Mouse (Mus musculus) c-Kit-negative CD71-positive TER-119-positive erythroid progenitor cells, embryonic 14.5 days (primary cell): ENCODE measurements at regions not wholly inside any gene's neighbourhood (a gene's known extent, or its start where the extent isn't known, plus 50 kb on each side); places are given as distances from the start of the nearest gene placed in this dataset.

Experiments used
- DNase-seq: peaks from one replicate; pipeline ENCODE4 v3.0.0-alpha.2; 2013; ENCODE audit warnings: low read depth, low spot score

DNA sequence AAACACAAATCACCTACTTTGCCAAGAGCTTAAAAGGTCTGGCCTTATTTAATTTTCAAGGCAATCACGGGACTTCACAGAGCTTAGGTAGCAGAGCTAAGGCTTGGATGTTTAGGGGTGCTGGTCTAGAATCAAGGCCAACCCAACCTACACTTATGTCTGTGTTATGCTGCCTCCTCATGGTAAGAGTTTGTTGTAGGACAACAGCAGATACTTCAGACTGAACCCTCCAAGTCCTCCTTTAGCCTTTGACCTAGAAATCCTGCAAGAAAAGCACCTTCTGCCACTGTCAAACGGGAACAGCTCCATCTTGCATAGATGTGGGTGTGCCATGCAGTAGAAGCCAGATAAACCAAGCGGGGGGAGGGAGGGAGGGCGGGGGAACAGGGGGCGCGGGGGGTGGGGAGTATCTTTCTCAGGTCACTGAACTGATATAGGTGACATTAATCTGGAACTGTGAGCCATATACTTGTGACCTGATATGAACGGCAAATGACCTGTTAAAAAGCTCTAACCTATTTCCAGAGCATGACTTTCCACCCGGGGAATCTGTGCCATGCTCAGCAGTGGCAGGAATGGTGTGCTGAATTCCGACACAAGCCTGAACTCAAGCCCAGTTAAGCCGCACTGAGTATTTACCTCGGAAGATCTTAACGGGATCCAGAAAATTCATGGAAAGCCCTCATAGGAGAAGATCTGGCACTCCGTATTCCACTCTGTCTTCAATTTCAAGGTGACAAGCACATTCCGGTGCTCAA lies 838.3 kb downstream of the Gsdmc2 start:
- no peak for DNase-seq

DNA sequence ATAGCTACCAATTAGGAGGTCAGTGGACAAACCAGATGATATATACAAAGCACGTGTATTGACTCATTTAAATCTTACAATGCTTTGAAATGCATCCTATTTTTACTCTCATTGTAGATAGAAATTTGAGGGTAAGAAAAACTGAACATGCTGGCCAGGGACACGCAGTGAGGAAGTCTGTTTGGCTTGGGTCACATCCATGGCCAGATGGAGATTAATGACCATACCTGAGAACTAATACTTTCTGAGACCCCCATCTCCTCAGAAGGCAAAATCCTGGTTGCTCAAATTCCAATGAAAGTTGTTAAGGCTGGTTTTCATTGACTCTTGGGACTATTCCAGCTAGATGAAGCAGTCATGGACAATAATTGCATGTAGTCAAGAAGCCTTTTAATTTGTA lies 850.3 kb downstream of the Gsdmc2 start:
- no peak for DNase-seq

DNA sequence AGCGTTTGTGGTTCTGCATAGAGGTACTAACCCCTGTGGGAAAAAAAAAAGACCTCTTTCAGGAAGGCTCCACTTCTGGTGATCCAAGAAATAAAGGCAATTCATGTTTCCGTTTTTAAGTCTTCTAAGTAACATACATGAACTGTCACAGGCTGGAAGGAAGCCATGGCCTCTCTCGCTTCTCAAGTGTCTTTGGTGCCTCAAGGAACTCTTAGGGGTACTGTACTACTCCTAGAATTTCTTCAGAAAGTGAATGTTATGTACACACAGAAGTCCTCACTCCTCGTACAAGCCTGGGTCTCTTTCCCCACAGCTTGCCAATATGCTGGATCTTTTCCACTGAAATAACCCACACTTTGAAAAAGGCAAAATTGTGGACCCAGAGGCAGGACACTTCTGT lies 858.1 kb downstream of the Gsdmc2 start:
- DNase-seq = no peak

DNA sequence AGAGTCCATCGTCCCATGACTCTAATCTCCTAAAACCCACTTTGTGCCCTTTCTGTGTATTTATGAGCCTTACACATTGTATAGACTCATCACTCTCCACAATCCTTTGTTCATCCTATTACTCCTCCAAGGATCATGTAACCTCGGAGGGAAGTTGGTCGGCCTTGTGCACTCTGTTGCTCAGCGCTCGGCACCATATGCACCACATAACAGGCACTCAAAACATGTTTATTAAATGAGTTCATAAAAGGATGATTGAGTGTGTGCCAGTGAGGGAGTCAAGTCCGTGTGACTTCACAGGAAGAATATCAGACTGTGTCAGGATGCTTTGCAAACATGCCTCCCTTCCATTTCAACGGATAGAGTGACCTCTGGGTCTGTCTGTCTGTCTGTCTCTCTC lies 858.8 kb downstream of the Gsdmc2 start:
- no peak for DNase-seq

DNA sequence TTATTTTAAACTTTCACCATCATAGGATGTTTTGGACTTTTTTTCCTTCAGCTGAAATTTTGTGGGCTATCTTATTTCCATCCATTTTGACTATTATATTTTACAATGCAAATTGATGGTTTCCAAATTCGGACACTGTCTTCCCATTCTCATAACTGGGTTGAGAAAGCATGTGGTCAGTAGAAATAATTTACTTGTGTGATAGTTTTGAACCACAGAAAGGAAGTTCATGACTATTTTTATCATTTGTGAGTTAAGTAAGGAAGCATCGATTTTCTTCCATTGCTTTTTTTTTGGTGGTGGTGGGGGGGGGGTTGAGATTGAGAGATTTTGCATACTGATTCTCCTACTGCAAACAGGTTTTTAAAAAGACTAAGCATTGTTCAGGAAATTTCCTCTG lies 874.4 kb downstream of the Gsdmc2 start:
- DNase-seq = no peak

DNA sequence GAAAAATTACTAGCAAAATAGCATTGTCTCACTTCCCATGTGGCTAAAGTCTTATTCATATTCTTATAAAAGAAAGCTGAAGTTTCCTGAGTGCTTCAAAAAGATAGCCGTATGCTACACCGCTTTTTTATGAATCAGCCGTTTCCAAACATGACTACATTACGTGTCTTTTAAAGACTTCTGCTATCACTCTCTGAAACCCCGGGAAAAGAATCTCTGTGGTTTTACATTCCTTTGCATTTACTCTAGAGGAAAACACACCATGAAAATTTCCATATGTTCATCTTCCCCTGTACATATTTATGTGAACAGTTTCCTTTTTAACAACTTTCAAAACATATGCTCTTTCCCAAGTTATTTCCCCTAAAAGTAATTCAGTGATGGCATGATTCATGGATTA lies 882.3 kb downstream of the Gsdmc2 start:
- no peak for DNase-seq

DNA sequence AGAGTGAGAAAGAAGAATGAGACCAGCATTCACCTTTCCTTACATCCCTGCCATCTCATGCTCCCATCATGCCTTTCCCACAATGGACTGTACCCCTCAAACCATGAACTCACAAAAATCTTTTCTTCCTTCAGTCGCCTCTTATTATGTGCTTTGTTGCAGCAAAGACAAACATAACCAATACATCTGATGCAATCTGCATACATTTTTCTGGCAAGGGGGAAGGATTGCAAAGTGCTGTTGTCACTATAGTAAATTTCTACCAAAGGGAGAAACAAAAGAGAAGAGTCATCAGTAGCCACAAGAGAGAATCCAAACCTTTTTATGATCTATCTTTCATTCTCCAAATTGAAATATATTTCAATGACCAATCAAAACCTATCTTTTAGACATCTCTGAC lies 884.4 kb downstream of the Gsdmc2 start:
- DNase-seq = no peak

DNA sequence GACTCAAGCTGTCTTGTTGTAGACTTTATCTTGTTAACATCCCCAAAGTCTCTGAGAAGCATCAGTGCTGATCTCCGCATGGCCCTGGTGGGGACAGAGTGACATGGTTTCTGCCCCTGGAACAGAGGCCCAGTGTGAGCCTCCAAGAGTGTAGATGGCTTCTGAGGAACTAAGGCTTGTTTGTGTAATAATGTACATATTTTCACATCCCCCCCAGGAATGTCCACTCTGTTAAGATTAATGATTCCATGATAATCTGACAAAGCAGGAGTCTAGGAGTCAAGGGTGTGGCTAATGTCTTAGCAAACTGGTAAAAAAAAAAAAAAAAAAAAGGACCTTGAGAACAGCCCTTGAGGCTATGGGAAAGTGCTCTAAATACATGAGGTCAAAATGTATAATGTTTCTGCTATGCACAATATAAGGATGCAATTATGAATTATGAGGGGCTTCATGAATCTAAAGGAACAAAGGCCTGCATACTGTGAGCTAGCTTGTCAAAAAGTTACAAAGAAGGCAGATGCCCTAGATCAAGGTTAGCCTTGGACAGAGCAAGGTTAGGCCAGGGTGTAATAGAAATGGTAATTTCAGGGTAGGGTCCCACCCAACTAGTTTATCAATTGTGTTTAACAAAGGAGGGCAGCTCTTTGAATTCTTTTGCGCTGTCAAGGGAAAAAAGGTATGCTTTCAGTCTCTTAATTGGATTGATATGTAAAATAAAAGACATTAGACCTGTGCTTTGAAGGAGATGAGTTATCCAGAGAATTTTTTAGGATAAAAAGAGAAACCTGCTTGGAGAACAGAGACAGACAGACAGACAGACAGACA lies 886.3 kb downstream of the Gsdmc2 start:
- DNase-seq = no peak

DNA sequence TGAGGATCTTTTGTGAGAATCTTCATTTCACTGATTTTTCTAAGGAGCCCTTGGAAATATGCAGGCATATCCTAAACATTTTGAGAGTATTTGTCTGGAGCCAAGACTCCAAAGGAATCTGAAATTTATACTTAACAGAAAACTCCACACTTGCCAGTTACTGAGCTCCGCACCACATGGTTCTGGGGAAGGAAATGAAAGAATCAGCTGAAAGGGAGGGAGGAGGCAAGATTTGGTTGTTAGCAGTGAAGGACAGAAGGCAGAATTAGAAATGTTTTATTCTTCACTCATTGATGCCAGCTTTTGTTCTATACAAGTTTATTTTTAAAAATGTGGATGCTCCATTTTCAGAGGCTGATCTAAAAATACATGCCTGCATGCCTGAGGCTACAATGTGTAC lies 890.1 kb downstream of the Gsdmc2 start:
- no peak for DNase-seq

DNA sequence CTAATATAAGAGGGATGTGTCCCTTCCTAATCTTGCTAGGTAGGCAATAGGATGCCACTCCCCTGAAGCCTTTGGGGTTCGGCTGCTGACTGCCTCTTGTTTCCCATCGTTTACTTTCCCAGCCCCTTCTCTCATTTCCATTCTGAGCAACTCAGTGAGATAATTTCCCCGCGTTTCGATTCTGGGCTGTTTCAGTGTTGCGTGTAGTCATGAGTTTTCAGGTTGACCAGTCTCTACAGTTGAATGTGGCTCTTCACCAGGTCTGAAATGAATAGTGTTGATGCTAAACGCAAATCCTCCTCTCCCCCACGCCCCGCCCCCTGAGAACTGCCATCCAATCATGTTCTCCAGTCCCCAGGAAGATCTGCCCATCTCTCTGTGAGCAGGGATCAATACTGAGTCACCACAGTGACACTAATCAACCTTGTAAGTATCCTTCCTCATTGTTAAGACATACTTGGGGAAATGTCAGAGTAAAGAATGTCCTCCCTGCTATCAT lies 890.6 kb downstream of the Gsdmc2 start:
- DNase-seq = no peak

DNA sequence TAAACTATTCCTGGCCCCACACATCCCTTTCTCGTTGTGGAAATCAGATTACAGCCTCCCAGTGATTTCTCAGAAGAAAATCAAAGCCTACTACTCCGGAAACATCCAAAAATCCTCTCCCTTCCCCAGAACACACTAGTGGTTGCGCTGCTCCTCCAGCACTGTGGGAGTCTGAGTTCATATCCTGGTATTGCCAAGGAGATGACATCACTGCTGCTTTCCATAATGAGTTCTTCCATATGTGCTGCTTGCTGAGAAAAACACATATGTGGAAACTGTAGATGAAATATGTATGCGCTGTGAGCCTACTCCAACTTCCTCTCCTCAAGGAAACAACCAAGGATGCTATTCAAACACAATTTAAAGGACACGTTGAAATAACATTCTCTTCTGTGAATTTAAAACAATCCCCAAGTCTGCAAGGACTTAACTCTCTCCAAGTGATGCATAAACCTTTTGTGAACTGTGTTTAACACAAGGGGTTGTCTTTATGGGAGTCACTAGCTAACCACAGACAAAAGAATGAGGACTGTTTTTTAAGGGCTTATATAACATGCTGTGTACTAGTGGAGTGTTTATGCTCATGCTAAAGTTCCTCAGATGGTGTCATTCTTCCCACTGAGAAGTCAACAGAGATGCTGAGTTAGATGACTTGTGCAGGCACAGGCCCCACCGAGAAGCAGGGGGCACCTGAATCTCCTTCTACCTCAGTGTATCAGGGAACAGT lies 891.6 kb downstream of the Gsdmc2 start:
- no peak for DNase-seq

DNA sequence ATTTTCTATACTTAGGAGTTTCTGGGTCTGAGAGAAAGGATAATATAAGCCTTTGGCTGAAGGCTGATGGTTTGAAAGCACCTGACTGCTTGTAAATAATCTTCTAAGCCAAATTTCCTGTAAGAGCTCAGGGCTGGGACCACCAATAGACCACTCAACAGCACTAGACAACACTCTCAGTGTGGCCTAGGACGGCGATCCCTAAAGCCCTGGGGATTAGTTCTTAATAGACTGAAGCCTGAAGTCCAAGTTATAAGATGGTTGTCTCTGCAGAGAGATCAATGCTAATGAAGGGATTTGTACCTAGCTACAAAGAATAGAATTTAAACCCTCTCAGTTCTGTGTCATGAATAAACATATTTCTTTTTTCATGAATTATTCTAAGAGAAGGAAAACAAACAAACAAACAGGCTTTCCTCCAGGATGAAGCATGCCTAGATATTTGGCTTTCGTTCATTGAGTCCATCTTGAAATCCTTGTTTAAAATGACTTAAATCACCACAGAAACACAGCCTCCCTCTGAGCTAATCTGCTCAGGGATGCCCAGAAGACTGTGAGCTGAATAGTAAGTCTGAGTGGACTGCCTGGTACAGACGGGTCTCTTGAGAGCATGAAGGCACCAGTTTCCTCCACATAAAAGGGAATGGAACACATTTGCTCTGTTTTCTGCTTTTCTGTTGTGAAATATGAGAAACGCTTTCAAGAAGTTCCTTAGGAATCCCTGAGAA lies 892.3 kb downstream of the Gsdmc2 start:
- no peak for DNase-seq

DNA sequence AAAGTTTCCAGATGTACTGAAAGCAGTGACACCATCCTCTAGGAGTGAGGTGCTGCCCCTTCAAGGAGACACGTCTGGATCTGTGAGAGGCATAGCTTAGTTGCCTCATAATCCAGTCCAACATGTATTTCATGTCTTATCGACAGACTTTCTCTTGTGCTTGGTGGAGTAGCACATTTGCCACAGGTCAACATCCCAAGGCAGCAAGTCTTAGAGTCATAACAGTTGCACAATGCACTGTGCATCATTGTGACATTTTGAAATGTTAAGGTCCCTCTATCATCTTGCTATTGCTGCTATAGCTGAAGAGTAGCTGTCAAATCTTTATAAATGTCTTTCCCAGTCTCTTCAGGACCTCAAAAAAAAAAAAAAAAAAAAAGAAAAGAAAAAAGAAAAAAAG lies 905.6 kb downstream of the Gsdmc2 start:
- no peak for DNase-seq

DNA sequence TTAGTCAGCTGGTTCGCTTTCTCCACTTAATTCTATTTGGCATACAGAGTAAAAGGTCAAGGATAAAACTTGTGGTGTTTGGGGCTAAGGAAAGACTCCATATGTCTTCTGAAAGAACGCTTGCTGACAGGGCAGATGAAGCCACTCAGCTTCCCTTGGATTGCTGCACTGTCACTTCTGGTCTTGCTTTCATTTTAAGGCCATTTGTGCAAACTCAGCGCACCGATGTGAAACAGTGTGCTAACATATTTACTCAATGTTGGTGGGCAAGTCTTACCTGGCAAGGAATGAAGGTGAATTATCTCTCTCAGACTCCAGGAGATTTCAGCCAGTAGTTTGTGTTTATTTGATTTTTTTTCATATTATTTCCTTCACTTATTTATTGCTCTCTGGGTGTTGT lies 907.2 kb downstream of the Gsdmc2 start:
- no peak for DNase-seq

DNA sequence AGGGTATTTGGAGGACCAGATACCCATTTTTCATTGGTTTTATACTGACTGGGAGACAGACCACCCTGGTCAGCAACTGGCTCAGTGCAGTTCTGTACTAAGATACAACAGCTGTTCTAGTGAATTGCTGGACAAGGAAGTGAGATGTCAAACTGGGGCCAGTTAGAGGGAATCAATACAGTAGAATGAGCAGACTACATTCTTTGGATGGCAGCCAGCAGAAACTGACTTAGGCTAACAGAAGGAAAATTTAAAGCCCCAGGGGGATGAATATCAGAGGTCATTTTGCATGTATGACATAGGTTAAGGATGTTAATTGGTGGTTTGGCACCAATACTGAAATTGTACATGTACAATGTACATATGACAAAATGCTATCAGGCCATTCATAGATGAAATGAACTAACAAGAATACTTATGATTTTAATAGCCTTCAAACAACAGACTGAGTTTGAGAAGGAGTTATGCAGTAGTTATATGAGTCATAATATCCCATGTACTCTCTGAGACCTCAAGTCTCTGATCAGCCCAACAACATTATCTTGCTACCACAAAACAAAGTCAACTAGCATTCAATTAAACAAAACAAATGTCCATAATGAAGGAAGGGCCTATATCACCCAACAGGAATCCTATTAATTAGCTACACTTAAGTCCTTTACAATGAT lies 910.3 kb downstream of the Gsdmc2 start:
- DNase-seq = no peak

DNA sequence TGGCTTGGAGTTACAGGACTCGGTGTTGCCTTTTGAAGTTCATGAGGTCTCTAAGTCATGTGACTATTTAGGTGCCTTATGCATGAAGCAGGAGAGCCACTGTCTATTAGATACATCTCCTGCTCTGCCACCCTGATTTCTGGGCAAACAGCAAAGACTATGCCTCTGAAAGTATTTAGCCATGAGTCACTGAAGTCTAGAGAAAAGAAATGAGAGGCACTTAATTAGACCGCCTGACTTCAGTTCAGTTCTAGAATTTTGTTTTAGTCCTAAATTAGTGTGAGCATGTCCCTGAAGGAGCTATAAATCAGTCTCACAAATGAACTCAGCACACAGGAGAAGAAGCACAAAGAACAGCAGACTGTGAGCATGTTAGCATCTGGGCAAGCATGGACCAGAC lies 924.5 kb downstream of the Gsdmc2 start:
- DNase-seq = no peak

DNA sequence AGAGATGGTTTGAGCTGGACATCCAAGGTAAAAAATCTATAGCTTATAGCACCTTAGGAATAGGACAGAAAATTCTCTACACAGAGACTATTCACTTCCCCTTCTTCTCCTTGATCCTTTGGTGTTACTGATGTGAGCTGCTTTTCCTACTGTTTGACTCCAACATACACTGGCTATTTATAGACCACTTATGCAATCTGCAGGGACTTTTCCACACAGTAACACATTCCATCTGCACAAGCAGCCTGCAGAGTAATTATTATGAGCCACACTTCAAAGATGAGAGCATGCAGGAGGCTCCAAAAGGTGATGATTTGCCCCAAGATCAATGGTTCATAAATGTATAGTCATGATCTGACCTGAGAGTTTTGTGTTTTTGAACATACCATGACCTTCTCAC lies 925.7 kb downstream of the Gsdmc2 start:
- DNase-seq = no peak

DNA sequence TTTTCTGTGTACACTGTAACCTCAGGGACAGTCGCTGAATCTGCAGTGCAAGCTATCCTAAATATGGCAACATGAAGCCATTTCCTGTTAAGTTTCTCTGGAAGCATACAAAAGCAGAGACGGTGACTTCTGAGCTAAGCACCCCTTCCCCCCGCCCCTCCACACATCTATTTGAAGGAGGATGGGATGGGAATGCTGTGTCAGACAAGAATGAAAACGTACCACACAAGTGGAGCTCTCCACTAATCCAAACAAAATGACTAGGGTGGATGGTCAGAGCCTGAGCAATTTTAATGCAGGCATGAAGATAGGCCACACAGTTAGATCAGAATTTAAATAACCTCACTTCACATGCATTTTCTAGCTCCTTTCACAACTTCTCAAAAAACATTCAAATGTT lies 936.6 kb downstream of the Gsdmc2 start:
- no peak for DNase-seq

DNA sequence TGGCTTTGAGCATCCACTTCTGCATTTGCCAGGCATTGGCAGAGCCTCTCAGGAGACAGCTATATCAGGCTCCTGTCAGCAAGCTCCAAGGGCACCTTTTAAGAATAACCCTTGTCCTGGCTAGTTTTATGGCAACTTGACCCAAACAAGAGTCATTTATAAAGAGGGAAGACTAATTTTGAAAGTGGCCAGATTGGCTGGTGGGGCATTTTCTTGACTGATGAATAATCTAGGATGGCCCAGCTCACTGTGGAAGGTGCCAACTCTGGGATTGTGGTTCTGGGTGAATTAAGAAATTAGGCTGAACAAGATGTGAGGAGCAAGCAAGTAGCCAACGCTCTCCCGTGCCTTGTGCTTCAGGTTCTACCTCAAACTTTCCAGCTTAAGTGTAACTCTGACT lies 937.8 kb downstream of the Gsdmc2 start:
- no peak for DNase-seq

DNA sequence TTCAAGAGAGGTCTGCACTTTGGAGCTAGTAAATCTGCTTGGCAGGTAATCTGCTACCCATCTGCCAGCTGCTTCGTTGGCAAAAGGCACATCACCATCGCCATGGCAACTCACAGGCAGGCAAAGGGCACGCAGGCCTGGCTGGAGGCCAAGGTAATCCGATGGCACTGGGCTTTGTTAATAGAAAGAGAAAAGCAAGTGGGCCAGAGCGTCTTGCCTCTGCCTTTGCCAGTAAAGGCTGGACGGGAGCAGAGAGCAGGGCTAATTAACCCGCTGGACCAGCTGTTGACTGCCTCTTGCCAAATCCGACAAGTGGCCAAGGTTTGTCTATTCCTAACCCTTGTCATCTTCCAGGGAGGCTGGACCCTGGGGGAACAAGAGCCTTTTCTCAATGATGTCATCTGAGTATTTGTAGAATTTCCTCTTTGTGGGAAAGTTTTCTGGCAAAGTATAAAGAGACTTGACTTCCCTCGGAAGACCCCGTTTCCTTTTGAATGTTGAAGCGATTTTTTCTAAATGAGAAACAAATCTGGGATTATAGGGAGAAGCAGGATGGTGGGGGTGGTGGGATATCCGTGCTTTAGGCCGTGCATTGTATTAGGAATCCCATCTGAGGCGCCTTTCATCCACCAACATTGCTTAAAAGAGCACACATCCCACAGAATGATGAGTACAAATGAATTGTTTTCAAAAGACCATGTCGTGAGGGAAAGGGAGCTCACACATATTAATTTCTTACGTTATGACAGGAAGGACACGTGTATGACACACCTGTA lies 941.7 kb downstream of the Gsdmc2 start:
- no peak for DNase-seq
